In genomic region chr9:9127041-9127755, GRCm38 (mm10) we compare ENCODE assay signal across 11 mouse cellular contexts.
DNase-seq lines count a peak whose midpoint lies in the region; ATAC-seq and TF ChIP-seq lines count a peak whose summit lies in the region.
"Had no signal": no experiment of that assay in that cellular context is flagged by ENCODE, and none has a peak within 500 bp of the region (broad histone marks: within the 10 kb centered on the region; RNA-seq: fewer than 3 reads in every experiment).

No protein-coding gene starts in this region.

- H3K27me3 ChIP-seq in embryonic facial prominence, embryonic 11.5 days (ENCODE audit: control insufficient read depth, insufficient read depth, low read length): no peaks in the 10 kb centered on the region
- no peaks in the 10 kb centered on the region for H3K27me3 ChIP-seq in limb, embryonic 10.5 days (ENCODE audit: low read depth, poor library complexity, severe bottlenecking)
- H3K27me3 ChIP-seq in forebrain, embryonic 15.5 days: no peaks in the 10 kb centered on the region
- H3K27me3 ChIP-seq in thymus, adult 2 months (ENCODE audit: control insufficient read depth, insufficient read depth, low read length): no peaks in the 10 kb centered on the region
- H3K27me3 ChIP-seq: liver, embryonic 12.5 days had no signal

- DNase-seq in kidney, adult 8-10 months: peak; percentile 15 to 46
- DNase-seq in kidney, adult 18-20 months: no peak
- peak; percentile 54 to 92 for DNase-seq in adrenal gland, adult (ENCODE audit: inconsistent age in 2 of 2, low spot score in 1 of 2)
- peak; percentile 40 for DNase-seq in embryonic facial prominence, embryonic 11.5 days (ENCODE audit: low spot score)
- DNase-seq in limb, embryonic 10.5 days (ENCODE audit: low spot score): no peak
- no peak for DNase-seq in right cerebral cortex, postnatal 10 days (ENCODE audit: low spot score in 2 of 2)
- DNase-seq in thymus, adult 2 months: no peak
- DNase-seq: right cerebral cortex, postnatal 25 days; thymus, postnatal 25 days had no signal

- TF ChIP-seq POLR2A in thymus, adult 2 months (IDR thresholded peaks at IDR 0.05; ENCODE audit: control insufficient read depth, extremely low read depth, insufficient read depth, low read length, poor library complexity): no peak

- 31% methylated on average over 4 of the region's 4 CpGs for WGBS in embryonic facial prominence, embryonic 11.5 days
- 21% methylated on average over 4 of the region's 4 CpGs for WGBS in limb, embryonic 10.5 days
- 40% methylated on average over 4 of the region's 4 CpGs for WGBS in forebrain, embryonic 15.5 days
- WGBS in thymus, adult 2 months: 84% methylated on average over 4 of the region's 4 CpGs

- H3K4me1 ChIP-seq in embryonic facial prominence, embryonic 11.5 days (ENCODE audit: control insufficient read depth, insufficient read depth, low read length): peaks cover 2% of the 10 kb centered on the region; the same call in 1 of the 2 replicates
- H3K4me1 ChIP-seq in limb, embryonic 10.5 days: peaks cover 24% of the 10 kb centered on the region
- H3K4me1 ChIP-seq in forebrain, embryonic 15.5 days: no peaks in the 10 kb centered on the region
- no peaks in the 10 kb centered on the region for H3K4me1 ChIP-seq in thymus, adult 2 months (replicated peaks; ENCODE audit: control insufficient read depth, insufficient read depth, low read length)

- H3K4me3 ChIP-seq in embryonic facial prominence, embryonic 11.5 days (ENCODE audit: low read depth, low read length): no peak overlapping the region
- H3K4me3 ChIP-seq in limb, embryonic 10.5 days: no peak overlapping the region
- no peak overlapping the region for H3K4me3 ChIP-seq in forebrain, embryonic 15.5 days
- no peak overlapping the region for H3K4me3 ChIP-seq in thymus, adult 2 months (ENCODE audit: control insufficient read depth, insufficient read depth, low read length)
- H3K4me3 ChIP-seq: liver, embryonic 12.5 days had no signal

- no peak overlapping the region for H3K27ac ChIP-seq in embryonic facial prominence, embryonic 11.5 days (replicated peaks; ENCODE audit: low read depth, low read length)
- H3K27ac ChIP-seq in limb, embryonic 10.5 days: peak overlapping the region; percentile 75
- no peak overlapping the region for H3K27ac ChIP-seq in forebrain, embryonic 15.5 days (replicated peaks)
- H3K27ac ChIP-seq in thymus, adult 2 months (ENCODE audit: control insufficient read depth, insufficient read depth, low read length): no peak overlapping the region
- H3K27ac ChIP-seq: liver, embryonic 12.5 days had no signal

- H3K36me3 ChIP-seq in embryonic facial prominence, embryonic 11.5 days (replicated peaks; ENCODE audit: control insufficient read depth, insufficient read depth, low read depth, low read length): no peaks in the 10 kb centered on the region
- H3K36me3 ChIP-seq in limb, embryonic 10.5 days: no peaks in the 10 kb centered on the region
- no peaks in the 10 kb centered on the region for H3K36me3 ChIP-seq in forebrain, embryonic 15.5 days
- H3K36me3 ChIP-seq in thymus, adult 2 months (ENCODE audit: control insufficient read depth, insufficient read depth, low read length): no peaks in the 10 kb centered on the region
- H3K36me3 ChIP-seq: liver, embryonic 12.5 days had no signal

- ATAC-seq in embryonic facial prominence, embryonic 11.5 days (replicated peaks; ENCODE audit: insufficient number of reproducible peaks, low FRiP score, low TSS enrichment, low read depth): no peak
- ATAC-seq in forebrain, embryonic 15.5 days (replicated peaks): no peak
- ATAC-seq: liver, embryonic 12.5 days had no signal

- no peak overlapping the region for H3K4me2 ChIP-seq in embryonic facial prominence, embryonic 11.5 days (ENCODE audit: low read depth, low read length)
- no peak overlapping the region for H3K4me2 ChIP-seq in forebrain, embryonic 15.5 days (replicated peaks)
- H3K4me2 ChIP-seq: liver, embryonic 12.5 days had no signal

- TF ChIP-seq CTCF in thymus, adult 2 months (IDR thresholded peaks at IDR 0.05; ENCODE audit: borderline replicate concordance, control insufficient read depth, extremely low read depth, insufficient read depth, low read length, poor library complexity): no peak

- no peaks in the 10 kb centered on the region for H3K9me3 ChIP-seq in embryonic facial prominence, embryonic 11.5 days (replicated peaks; ENCODE audit: control insufficient read depth, low read length)
- H3K9me3 ChIP-seq in limb, embryonic 10.5 days (replicated peaks): no peaks in the 10 kb centered on the region
- H3K9me3 ChIP-seq in forebrain, embryonic 15.5 days: no peaks in the 10 kb centered on the region
- H3K9me3 ChIP-seq: liver, embryonic 12.5 days had no signal

- H3K9ac ChIP-seq in embryonic facial prominence, embryonic 11.5 days (replicated peaks; ENCODE audit: low read length): no peak overlapping the region
- no peak overlapping the region for H3K9ac ChIP-seq in forebrain, embryonic 15.5 days (replicated peaks)
- H3K9ac ChIP-seq: liver, embryonic 12.5 days had no signal

Comparison
In these comparisons a context has a peak if more than half of its experiments do, and no peak if none do; other contexts are left out.
1. DNase-seq: peak in kidney, adult 8-10 months (2 of 2), adrenal gland, adult (2 of 2) and embryonic facial prominence, embryonic 11.5 days (single experiment); none in kidney, adult 18-20 months (single experiment), limb, embryonic 10.5 days (single experiment), right cerebral cortex, postnatal 10 days (0 of 2) and thymus, adult 2 months (single experiment).